17 mouse cellular contexts compared by ENCODE assay signal in the genomic region with DNA sequence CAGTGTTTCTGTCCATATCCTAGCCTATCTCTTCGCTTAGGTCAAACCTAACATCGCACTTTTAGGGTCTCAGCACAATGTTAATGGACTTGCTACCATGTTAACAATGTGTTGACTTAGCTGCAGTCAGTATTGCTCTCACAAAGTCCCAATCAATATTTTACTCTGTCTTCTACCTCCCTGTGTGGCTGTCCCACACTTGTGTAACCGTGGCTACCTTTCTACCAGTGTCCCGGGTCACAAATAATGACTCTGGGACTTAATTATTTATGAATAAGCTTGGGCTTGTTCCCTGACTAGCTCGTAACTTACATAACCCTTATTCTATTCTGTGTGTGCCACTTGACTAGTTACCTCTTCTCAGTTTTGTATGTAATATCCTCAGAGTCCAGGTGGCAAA. TPM values are rescaled to one million over a fixed set of nuclear protein-coding genes. Genes with fewer than 3 reads are reported as not detected.
"Had no signal": no experiment of that assay in that cellular context is flagged by ENCODE, and none has a peak within 500 bp of the region (broad histone marks: within the 10 kb centered on the region; RNA-seq: fewer than 3 reads in every experiment).

No protein-coding gene starts in this region.

- H3K4me1 ChIP-seq: stomach, embryonic 15.5 days had no signal

- H3K4me2 ChIP-seq: neural tube, embryonic 13.5 days; neural tube, embryonic 15.5 days; stomach, embryonic 15.5 days had no signal

- H3K9me3 ChIP-seq: neural tube, embryonic 13.5 days; neural tube, embryonic 15.5 days; stomach, embryonic 15.5 days had no signal

- H3K9ac ChIP-seq: neural tube, embryonic 13.5 days; neural tube, embryonic 15.5 days; stomach, embryonic 15.5 days had no signal

- H3K27me3 ChIP-seq: neural tube, embryonic 13.5 days; neural tube, embryonic 15.5 days; stomach, embryonic 15.5 days had no signal

- H3K27ac ChIP-seq: neural tube, embryonic 13.5 days; neural tube, embryonic 15.5 days; stomach, embryonic 15.5 days; stomach, postnatal 0 days had no signal

- H3K36me3 ChIP-seq: neural tube, embryonic 13.5 days; neural tube, embryonic 15.5 days; stomach, embryonic 15.5 days had no signal

- DNase-seq: retina, postnatal 1 day; right cerebral cortex, adult 18-20 months; right cerebral cortex, postnatal 14 days; right cerebral cortex, postnatal 25 days; right cerebral cortex, postnatal 4 days; spleen, adult 18-20 months; thymus, adult 18-20 months; thymus, adult 2 months; thymus, postnatal 14 days; thymus, postnatal 25 days; thymus, postnatal 36 days; thymus, postnatal 4 days had no signal

- H3K4me3 ChIP-seq: neural tube, embryonic 13.5 days; neural tube, embryonic 15.5 days; stomach, embryonic 15.5 days had no signal

RNA-seq across cellular contexts. Expression of a gene that starts 42.1 kb away (rescaled TPM):
- total RNA-seq: neutrophil, adult 5-6 weeks had no signal
